Mouse (Mus musculus): ENCODE data around the gene Fntb. TPM values are rescaled to one million over a fixed set of nuclear protein-coding genes. Genes with fewer than 3 reads are reported as not detected.

The Fntb gene
- polyA plus RNA-seq, 1 experiment = 13.2 TPM

DNA sequence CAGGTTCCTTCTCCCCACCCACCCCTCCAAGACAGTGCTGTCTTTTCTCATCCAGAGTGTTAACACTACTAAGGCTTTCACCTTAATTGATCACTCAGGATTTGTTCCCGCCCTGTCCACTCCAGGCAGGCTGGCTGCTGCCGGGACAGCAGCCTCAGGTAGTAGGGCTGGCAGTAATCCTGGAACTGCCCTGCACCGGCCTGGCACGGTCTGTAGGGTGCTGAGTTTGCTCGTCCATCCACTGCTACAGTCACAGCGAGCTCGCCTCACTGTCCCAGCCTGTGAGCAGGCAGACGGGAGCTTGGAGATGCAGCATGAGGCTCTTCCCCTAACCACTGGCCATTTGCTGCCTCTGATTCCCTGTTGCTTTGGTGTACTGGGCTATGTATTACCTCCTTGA lies 155.6 kb downstream of the Fntb start:
- TF ChIP-seq CTCF (conservative IDR thresholded peaks at IDR 0.05; ENCODE audit: insufficient read depth, insufficient read length, low read depth, low read length) (no peak), POLR2A (IDR thresholded peaks at IDR 0.05; ENCODE audit: low read depth, low read length) (no peak)
- Histone ChIP-seq H3K4me1 (ENCODE audit: control insufficient read depth, insufficient read depth, low read length) (no peaks in the 10 kb centered on the region), H3K27ac (ENCODE audit: insufficient read depth, low read depth, low read length) (no peak overlapping the region), H3K36me3 (ENCODE audit: control insufficient read depth, insufficient read depth, low read length) (no peaks in the 10 kb centered on the region), H3K4me3 (ENCODE audit: insufficient read depth, low read depth, low read length) (no peak overlapping the region), H3K27me3 (replicated peaks; ENCODE audit: control insufficient read depth, insufficient read depth, low read length) (no peaks in the 10 kb centered on the region)
- WGBS = 89% methylated on average over 8 of the region's 8 CpGs
- peak; percentile 40 for DNase-seq

DNA sequence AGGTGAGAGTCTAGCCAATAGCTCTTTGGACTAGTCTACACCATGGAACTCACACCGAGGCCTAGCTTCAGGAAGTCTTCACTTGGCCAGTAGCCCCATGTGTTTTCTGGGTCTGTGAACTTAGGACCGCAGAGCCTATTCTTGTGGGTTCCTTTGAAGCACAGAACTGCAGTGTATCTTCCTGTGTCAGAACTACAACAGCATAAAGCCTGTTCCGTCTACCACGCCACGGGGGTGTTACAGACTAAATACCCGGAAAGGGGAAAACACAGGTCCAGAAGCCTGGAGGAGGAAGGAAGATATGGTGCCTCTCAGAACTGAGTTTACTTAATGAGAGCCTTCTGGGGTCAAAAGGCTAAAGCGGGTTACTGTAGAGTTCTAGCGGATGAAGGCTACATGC lies 157.7 kb downstream of the Fntb start:
- Histone ChIP-seq H3K27me3 (replicated peaks; ENCODE audit: control insufficient read depth, insufficient read depth, low read length) (no peaks in the 10 kb centered on the region), H3K36me3 (ENCODE audit: control insufficient read depth, insufficient read depth, low read length) (no peaks in the 10 kb centered on the region), H3K27ac (ENCODE audit: insufficient read depth, low read depth, low read length) (no peak overlapping the region), H3K4me3 (ENCODE audit: insufficient read depth, low read depth, low read length) (no peak overlapping the region), H3K4me1 (ENCODE audit: control insufficient read depth, insufficient read depth, low read length) (no peaks in the 10 kb centered on the region)
- no peak for TF ChIP-seq POLR2A (IDR thresholded peaks at IDR 0.05; ENCODE audit: low read depth, low read length)
- no peak for TF ChIP-seq CTCF (conservative IDR thresholded peaks at IDR 0.05; ENCODE audit: insufficient read depth, insufficient read length, low read depth, low read length)
- 79% methylated on average over 8 of the region's 8 CpGs for WGBS
- DNase-seq = no peak

DNA sequence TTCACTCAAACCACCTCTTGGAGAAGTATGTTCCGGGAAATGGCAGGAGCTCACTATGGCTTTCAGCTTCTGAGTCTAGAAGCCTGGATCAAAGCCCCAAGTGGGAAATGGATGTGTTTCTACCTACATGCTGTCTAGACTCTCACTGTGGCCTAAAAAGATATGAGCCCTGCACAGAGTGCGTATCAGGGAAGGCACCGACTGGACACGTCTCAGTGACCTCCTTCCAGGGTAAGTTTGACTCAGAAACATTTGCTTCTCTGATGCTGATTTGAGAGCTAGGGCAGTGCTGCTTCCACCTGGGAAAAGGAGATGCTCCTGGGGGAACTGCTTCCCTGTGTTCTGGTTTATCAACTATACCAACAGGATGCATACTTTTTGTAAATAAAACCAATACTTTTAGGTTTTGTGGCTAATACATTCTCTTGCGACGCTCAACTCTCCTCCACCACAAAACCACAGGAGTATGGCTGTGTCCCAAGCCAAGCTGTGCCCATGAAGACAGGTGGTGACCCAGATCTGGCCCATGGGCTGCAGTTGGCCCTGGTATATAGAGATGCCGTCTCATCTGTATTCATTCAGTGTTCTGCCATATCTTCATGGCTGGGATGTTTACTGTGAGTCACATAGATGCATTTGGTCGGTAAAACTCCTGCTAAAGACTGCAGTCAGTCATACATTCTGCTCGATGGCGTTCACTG lies 159.7 kb downstream of the Fntb start:
- H3K27ac ChIP-seq (ENCODE audit: insufficient read depth, low read depth, low read length) = no peak overlapping the region
- no peaks in the 10 kb centered on the region for H3K36me3 ChIP-seq (ENCODE audit: control insufficient read depth, insufficient read depth, low read length)
- H3K4me3 ChIP-seq (ENCODE audit: insufficient read depth, low read depth, low read length) = no peak overlapping the region
- no peak for DNase-seq
- H3K4me1 ChIP-seq (ENCODE audit: control insufficient read depth, insufficient read depth, low read length) = no peaks in the 10 kb centered on the region
- no peaks in the 10 kb centered on the region for H3K27me3 ChIP-seq (replicated peaks; ENCODE audit: control insufficient read depth, insufficient read depth, low read length)
- TF ChIP-seq POLR2A (IDR thresholded peaks at IDR 0.05; ENCODE audit: low read depth, low read length) (no peak), CTCF (conservative IDR thresholded peaks at IDR 0.05; ENCODE audit: insufficient read depth, insufficient read length, low read depth, low read length) (no peak)
- WGBS = 89% methylated on average over 10 of the region's 10 CpGs

DNA sequence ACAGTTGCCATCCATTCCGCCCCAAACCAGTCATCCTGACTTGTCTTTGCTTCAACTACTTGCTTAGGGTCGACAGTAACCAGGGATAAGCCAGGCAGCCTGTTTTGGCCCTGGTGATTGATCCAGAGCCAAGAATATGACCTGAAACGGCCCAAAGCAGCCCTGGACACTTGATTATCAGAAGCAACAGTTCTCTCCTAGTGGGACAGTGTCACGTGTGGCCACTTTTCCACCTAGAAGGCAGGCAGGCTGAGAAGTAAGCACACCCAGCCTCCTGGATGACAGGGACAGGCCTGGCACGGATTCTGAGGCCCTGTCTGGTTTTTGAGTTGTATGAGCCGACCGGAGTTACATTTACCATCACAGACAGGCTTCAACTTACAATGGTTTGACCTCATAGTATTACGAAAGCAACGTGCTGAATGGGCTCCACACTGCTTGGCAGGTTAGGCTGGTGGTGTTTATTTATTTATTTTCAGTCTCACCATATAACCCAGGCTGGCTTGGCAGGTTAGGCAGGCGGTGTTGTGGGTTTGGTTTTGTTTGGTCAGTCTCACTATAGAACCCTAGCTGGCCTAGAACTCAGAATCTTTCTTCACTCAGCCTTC lies 161.1 kb downstream of the Fntb start:
- 78% methylated on average over 10 of the region's 10 CpGs for WGBS
- DNase-seq = no peak
- H3K36me3 ChIP-seq (ENCODE audit: control insufficient read depth, insufficient read depth, low read length) = no peaks in the 10 kb centered on the region

DNA sequence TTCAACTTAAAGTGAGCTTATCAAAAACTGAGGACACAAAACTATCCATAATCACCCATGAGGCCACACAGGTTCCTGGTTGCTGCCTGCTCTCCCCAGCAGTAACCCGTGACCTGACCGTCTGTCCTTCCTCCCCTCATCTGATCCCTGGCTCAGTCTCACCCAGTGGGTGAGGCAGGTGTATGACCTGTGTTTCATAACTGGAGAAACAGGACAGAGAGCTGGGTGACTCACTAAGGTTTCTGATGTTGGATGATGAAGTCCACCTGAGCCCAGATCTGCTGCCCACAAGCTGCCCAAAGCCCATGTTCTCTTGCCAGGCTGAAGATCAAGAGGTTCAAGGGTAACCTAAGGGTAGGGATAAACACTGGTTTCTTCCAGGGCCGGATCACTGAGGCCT lies 161.6 kb downstream of the Fntb start:
- no peaks in the 10 kb centered on the region for H3K27me3 ChIP-seq (replicated peaks; ENCODE audit: control insufficient read depth, insufficient read depth, low read length)
- no peak overlapping the region for H3K4me3 ChIP-seq (ENCODE audit: insufficient read depth, low read depth, low read length)
- no peaks in the 10 kb centered on the region for H3K4me1 ChIP-seq (ENCODE audit: control insufficient read depth, insufficient read depth, low read length)
- no peak for DNase-seq
- H3K36me3 ChIP-seq (ENCODE audit: control insufficient read depth, insufficient read depth, low read length) = no peaks in the 10 kb centered on the region
- WGBS = 86% methylated on average over 3 of the region's 3 CpGs
- no peak overlapping the region for H3K27ac ChIP-seq (ENCODE audit: insufficient read depth, low read depth, low read length)
- TF ChIP-seq POLR2A (IDR thresholded peaks at IDR 0.05; ENCODE audit: low read depth, low read length) (no peak), CTCF (conservative IDR thresholded peaks at IDR 0.05; ENCODE audit: insufficient read depth, insufficient read length, low read depth, low read length) (no peak)

More for the DNA sequence above, 161.1 kb downstream of the Fntb start:
- no peak for TF ChIP-seq POLR2A (IDR thresholded peaks at IDR 0.05; ENCODE audit: low read depth, low read length)
- no peak for TF ChIP-seq CTCF (conservative IDR thresholded peaks at IDR 0.05; ENCODE audit: insufficient read depth, insufficient read length, low read depth, low read length)
- Histone ChIP-seq H3K27me3 (replicated peaks; ENCODE audit: control insufficient read depth, insufficient read depth, low read length) (no peaks in the 10 kb centered on the region), H3K27ac (ENCODE audit: insufficient read depth, low read depth, low read length) (no peak overlapping the region), H3K4me1 (ENCODE audit: control insufficient read depth, insufficient read depth, low read length) (no peaks in the 10 kb centered on the region), H3K4me3 (ENCODE audit: insufficient read depth, low read depth, low read length) (no peak overlapping the region)

DNA sequence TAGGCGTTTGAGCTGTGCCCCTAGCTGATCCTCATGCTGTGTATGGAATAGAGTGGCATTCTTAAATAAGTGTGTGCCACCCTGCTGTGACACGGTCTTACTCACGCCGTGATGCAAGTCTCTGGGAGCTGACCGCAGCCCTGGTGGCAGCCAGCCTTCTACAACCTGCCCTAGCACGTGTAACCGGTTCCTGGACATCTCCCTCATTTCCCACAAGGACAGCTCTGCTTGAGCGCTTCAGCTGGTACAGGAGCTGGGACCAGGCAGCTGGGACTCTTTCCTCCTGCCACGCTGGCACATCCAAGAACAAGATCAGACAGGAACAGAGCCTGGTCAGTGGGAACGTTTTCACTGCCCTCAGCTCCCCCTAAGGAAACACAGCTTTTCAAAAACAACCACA lies 162.2 kb downstream of the Fntb start:
- no peak for TF ChIP-seq POLR2A (IDR thresholded peaks at IDR 0.05; ENCODE audit: low read depth, low read length)
- TF ChIP-seq CTCF (conservative IDR thresholded peaks at IDR 0.05; ENCODE audit: insufficient read depth, insufficient read length, low read depth, low read length) = no peak
- Histone ChIP-seq H3K36me3 (ENCODE audit: control insufficient read depth, insufficient read depth, low read length) (no peaks in the 10 kb centered on the region), H3K27ac (ENCODE audit: insufficient read depth, low read depth, low read length) (no peak overlapping the region), H3K4me3 (ENCODE audit: insufficient read depth, low read depth, low read length) (no peak overlapping the region), H3K27me3 (replicated peaks; ENCODE audit: control insufficient read depth, insufficient read depth, low read length) (no peaks in the 10 kb centered on the region), H3K4me1 (ENCODE audit: control insufficient read depth, insufficient read depth, low read length) (no peaks in the 10 kb centered on the region)
- WGBS = 50% methylated on average over 10 of the region's 10 CpGs
- peak; percentile 24 for DNase-seq

DNA sequence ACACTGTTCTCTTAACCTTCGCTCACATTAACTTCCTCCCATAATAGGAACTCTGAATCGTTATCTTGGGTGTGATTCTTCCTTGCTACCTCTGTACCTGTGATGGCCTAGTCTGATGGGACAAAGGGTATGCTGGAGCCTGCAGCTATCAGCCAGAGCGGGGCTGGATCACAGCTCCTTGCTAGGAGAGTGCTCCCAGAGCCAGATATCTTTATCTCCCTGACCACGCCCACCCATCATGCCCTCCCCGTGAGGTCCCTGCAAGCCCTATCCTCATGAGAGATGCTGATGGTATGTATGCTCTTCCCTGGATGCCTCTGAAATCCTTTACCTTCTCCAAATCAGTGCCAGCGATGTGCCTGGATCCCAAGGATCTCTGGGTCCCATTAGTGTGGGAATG lies 164.8 kb downstream of the Fntb start:
- 87% methylated on average over 6 of the region's 6 CpGs for WGBS
- H3K36me3 ChIP-seq (ENCODE audit: control insufficient read depth, insufficient read depth, low read length) = no peaks in the 10 kb centered on the region
- H3K4me1 ChIP-seq (ENCODE audit: control insufficient read depth, insufficient read depth, low read length) = no peaks in the 10 kb centered on the region
- H3K4me3 ChIP-seq (ENCODE audit: insufficient read depth, low read depth, low read length) = no peak overlapping the region
- H3K27me3 ChIP-seq (replicated peaks; ENCODE audit: control insufficient read depth, insufficient read depth, low read length) = no peaks in the 10 kb centered on the region
- H3K27ac ChIP-seq (ENCODE audit: insufficient read depth, low read depth, low read length) = no peak overlapping the region
- DNase-seq = no peak
- no peak for TF ChIP-seq POLR2A (IDR thresholded peaks at IDR 0.05; ENCODE audit: low read depth, low read length)
